Mouse (Mus musculus) cerebellum, adult 2 months (tissue): ENCODE results near the gene Psme1. TPM values are rescaled to one million over a fixed set of nuclear protein-coding genes. Genes with fewer than 3 reads are reported as not detected.

ENCODE experiments used
- DNase-seq, 2 experiments: peaks; one replicate each; pipeline ENCODE4 v3.0.0; 2021
- H3K27ac ChIP-seq: fragments of 200-500 bp; 2 replicates; pipeline ENCODE4 v1.5.1; 2012; ENCODE audit warnings: low read length, control low read depth, inconsistent platforms; ENCODE audit not compliant: insufficient read depth
- H3K27me3 ChIP-seq: fragments of 200-500 bp; 2 replicates; pipeline ENCODE4 v1.6.1; 2012; ENCODE audit warnings: inconsistent platforms, mild to moderate bottlenecking, low read length, moderate library complexity; ENCODE audit not compliant: control insufficient read depth, insufficient read depth
- H3K4me1 ChIP-seq: fragments of 200-500 bp; 2 replicates; pipeline ENCODE4 v1.6.1; 2011; ENCODE audit warnings: low read length; ENCODE audit not compliant: control insufficient read depth, insufficient read depth
- H3K4me3 ChIP-seq: fragments of 200-500 bp; replicated peaks from 2 replicates; pipeline ENCODE3; 2011; ENCODE audit warnings: mild to moderate bottlenecking, low read depth, low read length, control low read depth; ENCODE audit not compliant: insufficient read depth
- CTCF ChIP-seq: fragments of 200-500 bp; IDR thresholded peaks from 2 replicates; pipeline ENCODE4 v1.5.1; 2011; ENCODE audit warnings: low read depth, mild to moderate bottlenecking, control low read depth, low read length, moderate library complexity, borderline replicate concordance; ENCODE audit not compliant: insufficient read depth
- POLR2A ChIP-seq: fragments of 200-500 bp; IDR thresholded peaks from 2 replicates; pipeline ENCODE4 v1.6.1; 2011; ENCODE audit warnings: low read length, control low read depth, borderline replicate concordance; ENCODE audit not compliant: insufficient read depth
- WGBS: fragments of 180-500 bp; shearing (Covaris S2); methylation state at CpG from one replicate; pipeline ENCODE4 v1.1.7; 2018; 5-methylcytosine and 5-hydroxymethylcytosine counted together
- polyA plus RNA-seq: library from polyadenylated mRNA; depleted of rRNA; stranded (reverse); fragments of >200 nt; gene quantifications from 2 replicates; pipeline ENCODE4 v1.2.3, GENCODE M21; 2012

Psme1 gene
- polyA plus RNA-seq, 1 experiment, result 40.7 TPM

DNA sequence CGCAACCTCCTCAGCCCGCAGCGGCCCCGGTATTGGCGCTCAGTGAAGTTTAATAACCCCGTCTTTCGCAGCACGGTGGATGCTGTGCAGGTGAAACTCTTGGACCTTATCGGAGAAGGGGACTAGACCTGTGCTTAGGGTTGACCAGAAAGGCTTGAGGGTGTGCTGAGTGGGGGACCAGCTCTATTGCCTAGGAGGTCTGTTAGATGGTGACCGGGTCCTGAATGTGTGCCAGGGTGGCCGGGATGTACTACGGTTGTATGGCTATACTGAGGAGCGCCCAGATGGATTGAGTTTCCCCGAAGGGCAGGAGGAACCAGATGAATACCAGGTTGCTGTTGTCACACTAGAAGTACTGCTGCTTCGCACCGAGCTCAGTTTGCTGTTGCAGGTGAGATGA is 14.3 kb downstream of the Psme1 start:
- WGBS, result 2% methylated on average over 16 of the region's 16 CpGs
- H3K4me1 ChIP-seq, result no peaks in the 10 kb centered on the region
- peak overlapping the region; percentile 89 for H3K4me3 ChIP-seq
- DNase-seq, result peak; percentile 37 to 42
- H3K27me3 ChIP-seq, result no peaks in the 10 kb centered on the region
- H3K27ac ChIP-seq, result no peak overlapping the region
- TF ChIP-seq CTCF, result no peak
- TF ChIP-seq POLR2A, result no peak

DNA sequence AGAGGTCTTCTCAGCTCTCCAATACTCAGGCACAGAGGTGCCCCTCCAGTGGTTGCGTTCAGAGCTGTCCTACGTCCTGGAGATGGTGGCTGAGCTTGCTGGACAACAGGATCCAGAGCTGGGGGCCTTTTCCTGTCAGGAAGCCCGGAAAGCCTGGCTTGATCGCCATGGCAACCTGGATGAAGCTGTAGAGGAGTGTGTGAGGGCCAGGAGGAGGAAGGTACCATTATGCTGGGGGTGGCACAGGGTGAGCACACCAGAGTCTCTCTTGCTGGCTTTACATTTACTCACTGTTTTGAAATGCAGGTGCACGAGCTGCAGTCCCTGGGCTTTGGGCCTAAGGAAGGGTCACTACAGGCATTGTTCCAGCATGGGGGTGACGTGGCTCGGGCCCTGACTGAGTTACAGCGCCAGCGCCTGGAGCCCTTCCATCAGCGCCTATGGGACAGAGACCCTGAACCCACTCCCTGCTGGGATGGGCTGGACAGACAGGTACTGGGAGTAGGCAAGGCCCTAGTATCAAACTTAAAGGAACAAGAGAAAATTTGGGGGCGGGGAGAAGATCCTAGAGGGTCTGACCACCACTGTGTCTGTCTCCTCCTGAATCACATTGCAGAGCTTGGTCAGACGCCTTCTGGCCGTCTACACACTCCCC is 18.2 kb downstream of the Psme1 start:
- no peak for DNase-seq
- 39% methylated on average over 13 of the region's 13 CpGs for WGBS

DNA sequence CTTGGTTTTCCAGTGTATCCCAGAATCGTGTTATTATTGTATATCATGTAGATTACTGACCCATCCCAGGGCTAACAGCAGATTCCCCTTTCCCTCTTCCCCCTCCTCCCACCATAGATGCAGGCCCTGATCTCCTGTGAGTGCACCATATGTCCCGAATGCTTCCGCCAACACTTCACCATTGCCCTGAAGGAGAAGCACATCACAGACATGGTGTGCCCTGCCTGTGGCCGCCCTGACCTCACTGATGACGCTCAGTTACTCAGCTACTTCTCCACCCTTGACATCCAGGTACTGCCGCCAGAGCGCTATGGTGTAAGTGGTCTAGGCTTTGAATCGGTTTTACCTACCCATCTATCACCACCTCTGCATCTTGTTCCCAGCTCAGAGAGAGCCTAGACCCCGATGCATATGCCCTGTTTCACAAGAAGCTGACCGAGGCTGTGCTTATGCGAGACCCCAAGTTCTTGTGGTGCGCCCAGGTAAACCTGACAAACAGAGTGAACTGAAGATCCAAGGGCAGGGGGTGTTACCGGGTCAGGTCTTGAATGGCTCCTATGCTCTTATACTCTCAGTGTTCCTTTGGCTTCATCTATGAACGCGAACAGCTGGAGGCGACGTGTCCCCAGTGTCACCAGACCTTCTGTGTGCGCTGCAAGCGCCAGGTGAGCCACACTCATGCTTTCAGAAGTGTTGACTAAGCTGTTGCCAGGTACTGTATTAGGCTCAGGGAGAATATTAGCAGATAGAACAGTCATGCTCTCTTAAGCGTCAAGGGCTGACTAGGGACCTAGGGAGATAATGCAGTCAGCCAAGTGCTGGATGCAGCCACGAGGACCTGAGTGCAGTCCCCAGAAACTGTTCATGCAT is 20.8 kb downstream of the Psme1 start:
- Histone ChIP-seq H3K4me3 (no peak overlapping the region), H3K27me3 (no peaks in the 10 kb centered on the region), H3K27ac (no peak overlapping the region), H3K4me1 (0 out of 2 replicates have a peak, but pooled peaks cover 3% of the 10 kb centered on the region)
- DNase-seq, result no peak
- no peak for TF ChIP-seq CTCF
- TF ChIP-seq POLR2A, result no peak
- 88% methylated on average over 21 of the region's 21 CpGs for WGBS

More for the DNA sequence above, 18.2 kb downstream of the Psme1 start:
- H3K27me3 ChIP-seq, result no peaks in the 10 kb centered on the region
- TF ChIP-seq POLR2A, result no peak
- TF ChIP-seq CTCF, result no peak
- H3K27ac ChIP-seq, result no peak overlapping the region
- H3K4me3 ChIP-seq, result no peak overlapping the region
- no peaks in the 10 kb centered on the region for H3K4me1 ChIP-seq

DNA sequence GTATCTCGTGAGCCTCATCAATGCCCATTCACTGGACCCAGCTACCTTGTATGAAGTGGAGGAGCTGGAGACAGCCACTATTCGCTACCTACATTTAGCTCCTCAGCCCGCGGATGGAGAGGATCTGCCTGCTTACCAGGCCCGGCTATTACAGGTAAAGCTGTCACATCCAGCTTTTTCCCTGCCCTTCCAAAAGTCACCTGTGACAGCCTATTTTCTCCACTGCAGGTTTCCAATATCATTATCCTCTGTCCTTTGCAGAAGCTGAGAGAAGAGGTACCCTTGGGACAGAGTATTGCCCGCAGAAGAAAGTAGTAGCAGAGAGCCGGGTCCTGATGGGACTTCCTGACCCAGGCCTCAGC is 25.3 kb downstream of the Psme1 start, which contains the start of gene Irf9:
Gene Irf9, plus strand, starts transcription at position 301 of the 362 bp plus-strand sequence.
- peaks cover 4% of the 10 kb centered on the region; the same call in 1 of the 2 replicates for H3K4me1 ChIP-seq
- H3K4me3 ChIP-seq, result peak within 1 kb of the TSS; percentile 55
- no peaks in the 10 kb centered on the region for H3K27me3 ChIP-seq
- 85% methylated on average over 7 of the region's 7 CpGs for WGBS
- TF ChIP-seq CTCF (no peak), POLR2A (no peak)
- no peak for DNase-seq
- H3K27ac ChIP-seq, result 0 out of 2 replicates have a peak within 1 kb of the TSS, but pooled peaks have one; percentile 5

DNA sequence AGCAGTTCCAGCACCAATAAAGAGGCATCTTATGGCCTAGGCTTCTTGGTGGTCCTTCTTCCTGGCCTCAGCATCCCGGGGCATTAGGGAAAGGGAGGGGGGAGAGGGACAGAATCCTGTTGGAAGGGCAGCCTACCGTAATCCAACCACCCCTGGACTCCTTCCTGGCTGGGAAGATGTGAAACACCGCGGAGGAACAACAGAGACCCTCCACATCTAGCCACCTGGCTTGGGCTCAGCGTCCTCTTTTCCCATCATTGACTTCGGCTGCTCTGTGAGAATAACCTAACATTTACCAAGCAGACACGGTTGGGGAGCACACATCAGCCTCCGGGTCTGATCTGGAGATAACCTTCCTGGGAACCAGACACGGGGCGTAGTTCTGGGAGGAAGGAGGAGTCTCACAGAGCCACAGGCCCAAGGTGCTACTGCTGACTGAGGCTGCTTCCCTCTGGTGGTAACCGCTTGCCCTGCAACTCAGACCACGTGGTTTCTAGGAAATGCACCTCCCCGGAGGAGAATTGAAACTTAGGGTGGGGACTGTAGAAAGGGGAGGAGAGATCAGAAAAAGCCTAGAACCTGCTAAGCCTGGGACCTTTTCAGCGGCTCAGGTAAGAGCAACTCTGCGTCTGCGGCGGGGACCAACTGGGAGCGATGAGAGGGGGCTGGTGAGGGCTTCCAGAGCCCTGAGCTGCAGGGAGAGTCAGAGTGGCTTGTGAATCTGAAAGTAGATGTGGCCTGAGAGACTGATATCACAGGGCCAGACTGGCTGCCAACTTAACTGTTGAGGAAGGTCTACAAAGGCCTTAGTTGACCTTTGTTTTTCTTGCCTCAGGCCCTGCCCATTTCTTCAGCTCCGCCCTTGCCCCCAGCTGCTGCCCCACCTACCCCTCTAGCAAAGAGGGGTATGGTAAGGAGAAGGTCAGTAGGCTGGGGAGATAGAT is 26.0 kb downstream of the Psme1 start:
- DNase-seq, result peak; percentile 83 to 84
- 0 out of 2 replicates have a peak overlapping the region, but pooled peaks have one; percentile 5 for H3K27ac ChIP-seq
- peak overlapping the region; percentile 55 for H3K4me3 ChIP-seq
- 17% methylated on average over 19 of the region's 19 CpGs for WGBS
- TF ChIP-seq POLR2A (peak; percentile 25; the same call in 1 of the 2 replicates), CTCF (peak; percentile 92)
- H3K4me1 ChIP-seq, result peaks cover 4% of the 10 kb centered on the region; the same call in 1 of the 2 replicates
- H3K27me3 ChIP-seq, result no peaks in the 10 kb centered on the region

DNA sequence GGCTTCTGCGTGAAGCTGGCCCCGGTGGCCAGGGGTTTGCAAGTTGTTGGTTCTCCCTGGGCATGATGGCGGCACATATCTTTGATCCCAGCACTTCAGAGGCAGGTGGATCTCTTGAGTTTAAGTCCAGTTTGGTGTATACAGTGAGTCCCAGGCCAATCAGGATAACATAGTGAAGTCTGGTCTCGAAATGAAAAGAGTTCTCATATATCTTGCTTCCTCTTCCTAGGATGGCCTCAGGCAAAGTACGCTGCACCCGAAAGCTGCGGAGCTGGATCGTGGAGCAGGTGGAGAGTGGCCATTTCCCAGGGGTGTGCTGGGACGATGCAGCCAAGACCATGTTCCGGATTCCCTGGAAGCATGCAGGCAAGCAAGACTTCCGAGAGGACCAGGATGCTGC is 26.9 kb downstream of the Psme1 start:
- no peak overlapping the region for H3K4me3 ChIP-seq
- H3K4me1 ChIP-seq, result peaks cover 4% of the 10 kb centered on the region; the same call in 1 of the 2 replicates
- H3K27ac ChIP-seq, result no peak overlapping the region
- H3K27me3 ChIP-seq, result no peaks in the 10 kb centered on the region
- DNase-seq, result no peak
- 89% methylated on average over 11 of the region's 11 CpGs for WGBS
- TF ChIP-seq POLR2A (no peak), CTCF (no peak)

DNA sequence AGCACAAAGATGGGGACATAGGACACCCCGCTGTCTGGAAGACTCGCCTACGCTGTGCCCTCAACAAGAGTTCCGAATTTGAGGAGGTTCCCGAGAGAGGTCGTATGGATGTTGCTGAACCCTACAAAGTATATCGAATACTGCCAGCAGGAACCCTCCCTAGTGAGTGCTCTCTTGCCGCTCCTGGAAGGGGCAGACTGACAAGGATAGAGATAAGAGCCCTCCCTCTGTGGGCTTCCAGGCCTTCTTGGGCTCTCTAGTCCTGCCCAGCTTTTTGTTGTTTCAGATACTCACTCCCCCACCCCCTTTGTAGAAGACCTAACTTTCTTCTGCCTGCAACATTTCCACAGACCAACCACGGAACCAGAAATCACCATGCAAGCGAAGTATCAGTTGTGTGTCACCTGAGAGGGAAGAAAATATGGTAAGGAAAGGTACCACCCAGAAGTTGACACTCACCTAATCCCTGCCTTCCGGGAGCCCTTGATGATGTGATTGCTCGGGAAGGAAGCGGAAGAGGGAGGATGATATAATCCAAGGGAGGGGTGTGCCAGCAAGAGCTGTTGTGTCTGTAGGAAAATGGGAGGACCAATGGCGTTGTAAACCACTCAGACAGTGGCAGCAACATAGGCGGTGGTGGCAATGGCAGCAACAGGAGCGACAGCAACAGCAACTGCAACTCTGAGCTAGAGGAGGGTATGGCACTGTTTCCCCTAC is 28.0 kb downstream of the Psme1 start:
- TF ChIP-seq POLR2A (no peak), CTCF (no peak)
- H3K4me3 ChIP-seq, result no peak overlapping the region
- H3K27ac ChIP-seq, result no peak overlapping the region
- no peak for DNase-seq
- 94% methylated on average over 16 of the region's 16 CpGs for WGBS
- peaks cover 4% of the 10 kb centered on the region; the same call in 1 of the 2 replicates for H3K4me1 ChIP-seq
- H3K27me3 ChIP-seq, result no peaks in the 10 kb centered on the region
